Mouse (Mus musculus): ENCODE measurements around the gene Zfp932.
"Not testable (repeated sequence)": the region's sequence is repeated elsewhere in the genome, so short reads cannot be mapped to it uniquely, and the experiment has no call there.

- not testable (repeated sequence) for TF ChIP-seq CTCF (IDR thresholded peaks at IDR 0.05; ENCODE audit: extremely low read depth, insufficient read depth, insufficient read length, insufficient replicate concordance); POLR2A (IDR thresholded peaks at IDR 0.05; ENCODE audit: low read depth, low read length)
Measured at GRCm38 (mm10) chr5:109980743-109981142, 15.6 kb upstream of the Zfp932 start.
